Mouse (Mus musculus): ENCODE results near the gene Prdm11.

Gene Prdm11

GRCm38 (mm10) chr2:93011933-93012332, 34.0 kb downstream of the Prdm11 start:
- no peak for DNase-seq (ENCODE audit: low spot score)

GRCm38 (mm10) chr2:93011465-93011864, 34.5 kb downstream of the Prdm11 start:
- DNase-seq (ENCODE audit: low spot score), result no peak

GRCm38 (mm10) chr2:93007967-93008685, 37.8 kb downstream of the Prdm11 start:
- DNase-seq (ENCODE audit: low spot score), result no peak

- no peak for DNase-seq (ENCODE audit: low spot score)
These were observed 40.9 kb downstream of the Prdm11 start for GRCm38 (mm10) chr2:93005028-93005427.

- DNase-seq (ENCODE audit: low spot score), result no peak
These were observed 54.0 kb downstream of the Prdm11 start for GRCm38 (mm10) chr2:92991976-92992375.

GRCm38 (mm10) chr2:92989593-92989992, 56.4 kb downstream of the Prdm11 start:
- no peak for DNase-seq (ENCODE audit: low spot score)

- DNase-seq (ENCODE audit: low spot score), result peak; percentile 80
These were observed 57.9 kb downstream of the Prdm11 start for GRCm38 (mm10) chr2:92987901-92988631.

GRCm38 (mm10) chr2:92987108-92987618, 58.8 kb downstream of the Prdm11 start:
- peak; percentile 40 for DNase-seq (ENCODE audit: low spot score)

- DNase-seq (ENCODE audit: low spot score), result no peak
These were observed 60.4 kb downstream of the Prdm11 start for GRCm38 (mm10) chr2:92985600-92985999.

- DNase-seq (ENCODE audit: low spot score), result no peak
These were observed 60.8 kb downstream of the Prdm11 start for GRCm38 (mm10) chr2:92985171-92985570.

GRCm38 (mm10) chr2:92984321-92985108, 61.5 kb downstream of the Prdm11 start:
- DNase-seq (ENCODE audit: low spot score), result no peak

GRCm38 (mm10) chr2:92983273-92983620, 62.7 kb downstream of the Prdm11 start:
- no peak for DNase-seq (ENCODE audit: low spot score)

GRCm38 (mm10) chr2:92982591-92983272, 63.2 kb downstream of the Prdm11 start:
- no peak for DNase-seq (ENCODE audit: low spot score)

- DNase-seq (ENCODE audit: low spot score), result no peak
These were observed 65.8 kb downstream of the Prdm11 start for GRCm38 (mm10) chr2:92980165-92980564.

GRCm38 (mm10) chr2:92975031-92975790, 70.8 kb downstream of the Prdm11 start:
- no peak for DNase-seq (ENCODE audit: low spot score)

- DNase-seq (ENCODE audit: low spot score), result no peak
These were observed 72.3 kb downstream of the Prdm11 start for GRCm38 (mm10) chr2:92973646-92974045.

- no peak for DNase-seq (ENCODE audit: low spot score)
These were observed 73.9 kb downstream of the Prdm11 start for GRCm38 (mm10) chr2:92972071-92972470.

- DNase-seq (ENCODE audit: low spot score), result no peak
These were observed 74.4 kb downstream of the Prdm11 start for GRCm38 (mm10) chr2:92971536-92971935.

GRCm38 (mm10) chr2:92971069-92971468, 74.9 kb downstream of the Prdm11 start:
- no peak for DNase-seq (ENCODE audit: low spot score)

- no peak for DNase-seq (ENCODE audit: low spot score)
These were observed 78.2 kb downstream of the Prdm11 start for GRCm38 (mm10) chr2:92967839-92968166.
